Mouse (Mus musculus) cerebellum, postnatal 14 days (tissue): ENCODE measurements around the gene Hdac4.

Source experiments
- DNase-seq, 2 experiments: peaks; one replicate each; pipeline ENCODE4 v3.0.0; 2021; ENCODE audit warnings: mixed read lengths in 2 of 2

Gene Hdac4

GRCm38 (mm10) chr1:92195360-92196149 lies at the start of gene Hdac4:
Hdac4 (minus strand) TSS chr1:92195699.
- peak; percentile 95 to 96 for DNase-seq

DNA sequence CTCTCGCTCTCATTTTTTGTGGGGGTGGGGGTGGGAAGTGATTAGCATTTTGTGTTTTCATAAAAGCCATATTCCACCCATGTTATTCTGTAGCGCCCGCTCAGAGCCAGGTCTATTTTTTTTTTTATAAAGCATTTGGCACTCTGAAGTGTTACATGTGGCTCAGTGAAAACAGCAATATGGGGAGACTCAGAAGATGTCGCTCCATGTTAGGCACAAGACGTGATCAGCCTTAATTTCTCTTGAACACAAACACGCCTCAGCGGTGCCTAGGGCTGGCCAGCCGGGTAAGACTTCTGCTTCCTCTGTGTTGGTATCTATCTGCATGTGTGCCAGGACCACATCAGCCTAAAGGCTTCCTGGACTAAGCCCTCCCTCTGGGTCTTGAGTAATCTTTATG lies 48.0 kb upstream of the Hdac4 start:
- no peak for DNase-seq

DNA sequence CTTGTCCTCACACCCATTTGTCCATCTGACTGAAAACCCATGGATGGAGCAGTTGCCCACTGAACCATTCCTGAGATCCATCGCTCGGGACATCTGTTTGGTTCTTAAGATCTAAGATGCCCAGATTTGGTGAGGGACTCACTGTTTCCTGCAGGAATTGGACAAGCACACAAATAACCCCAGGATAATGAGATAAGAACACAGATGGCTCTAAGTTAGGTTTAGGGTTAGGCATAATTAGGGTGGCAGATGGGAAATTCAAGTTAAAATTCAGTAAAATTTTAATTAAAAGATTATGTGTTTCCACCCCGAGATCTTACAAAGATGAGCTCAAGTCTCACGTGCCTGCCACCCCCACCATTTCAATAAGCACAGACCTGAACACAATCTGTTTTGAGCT lies 44.6 kb upstream of the Hdac4 start:
- DNase-seq, result no peak

DNA sequence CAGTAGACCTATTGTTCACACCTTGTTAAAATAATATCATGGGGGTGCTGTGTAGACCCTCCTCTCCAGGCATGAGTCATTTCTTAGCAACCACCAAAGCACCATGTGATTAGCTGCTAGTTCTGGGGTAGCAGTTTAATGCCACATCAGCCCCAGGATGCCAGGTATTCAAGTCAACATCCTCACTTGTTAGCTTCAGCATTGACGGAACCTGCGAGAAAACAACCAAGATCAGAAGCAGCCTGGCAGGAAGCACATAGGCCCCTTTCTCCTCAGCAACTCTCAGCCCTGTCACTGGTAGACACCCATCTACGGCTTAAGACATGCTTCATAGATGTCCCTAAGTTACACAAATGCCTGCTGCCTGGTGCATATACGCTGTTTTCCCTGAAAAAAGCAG lies 40.1 kb upstream of the Hdac4 start:
- no peak for DNase-seq

DNA sequence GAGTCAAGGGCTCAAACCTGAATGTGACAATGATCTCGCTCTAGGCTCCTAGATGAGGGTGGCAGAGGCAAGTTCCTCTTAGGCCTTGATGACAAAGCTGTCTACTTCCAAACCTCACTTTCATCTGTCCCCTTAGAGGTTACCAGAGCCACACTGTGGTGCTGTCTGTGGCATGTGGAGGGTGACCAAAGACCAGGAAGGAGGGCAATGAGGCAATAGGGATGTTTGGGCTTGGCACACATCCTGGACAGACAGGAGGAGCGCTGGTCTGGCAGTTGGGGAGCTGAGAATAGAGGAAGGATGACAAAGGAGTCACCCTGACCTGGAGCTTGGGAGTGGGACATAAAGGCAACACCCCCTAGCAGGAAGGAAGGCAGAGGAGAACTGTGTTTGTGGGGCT lies 29.8 kb upstream of the Hdac4 start:
- no peak for DNase-seq

GRCm38 (mm10) chr1:92223956-92224891 lies 28.7 kb upstream of the Hdac4 start:
- DNase-seq, result peak; percentile 27 to 31

DNA sequence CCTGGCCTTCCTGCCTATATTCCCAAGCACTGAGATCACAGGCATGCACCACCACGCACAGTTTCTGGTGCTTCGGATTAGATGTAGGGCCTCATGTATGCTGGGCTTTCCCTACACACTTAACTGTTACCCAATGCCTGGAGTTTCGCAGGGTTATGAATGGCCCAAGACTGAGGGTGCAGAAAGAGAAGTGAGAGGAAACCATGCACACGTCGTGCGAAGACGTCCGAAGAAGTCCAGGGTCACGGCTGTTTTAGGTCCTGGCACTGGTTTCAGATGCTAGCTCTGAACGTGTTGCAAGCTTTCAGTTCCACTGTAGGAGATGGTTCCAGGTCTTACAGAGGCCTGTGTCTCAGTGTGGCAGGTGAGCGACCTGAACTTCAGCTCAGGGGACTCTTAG lies 21.2 kb upstream of the Hdac4 start:
- no peak for DNase-seq

GRCm38 (mm10) chr1:92215996-92216630 lies 20.6 kb upstream of the Hdac4 start:
- DNase-seq, result no peak

GRCm38 (mm10) chr1:92215131-92215638 lies 19.7 kb upstream of the Hdac4 start:
- DNase-seq, result no peak

- DNase-seq, result peak in 1 of 2 experiments; percentile 20
Observed at GRCm38 (mm10) chr1:92212003-92212750, 16.7 kb upstream of the Hdac4 start.

DNA sequence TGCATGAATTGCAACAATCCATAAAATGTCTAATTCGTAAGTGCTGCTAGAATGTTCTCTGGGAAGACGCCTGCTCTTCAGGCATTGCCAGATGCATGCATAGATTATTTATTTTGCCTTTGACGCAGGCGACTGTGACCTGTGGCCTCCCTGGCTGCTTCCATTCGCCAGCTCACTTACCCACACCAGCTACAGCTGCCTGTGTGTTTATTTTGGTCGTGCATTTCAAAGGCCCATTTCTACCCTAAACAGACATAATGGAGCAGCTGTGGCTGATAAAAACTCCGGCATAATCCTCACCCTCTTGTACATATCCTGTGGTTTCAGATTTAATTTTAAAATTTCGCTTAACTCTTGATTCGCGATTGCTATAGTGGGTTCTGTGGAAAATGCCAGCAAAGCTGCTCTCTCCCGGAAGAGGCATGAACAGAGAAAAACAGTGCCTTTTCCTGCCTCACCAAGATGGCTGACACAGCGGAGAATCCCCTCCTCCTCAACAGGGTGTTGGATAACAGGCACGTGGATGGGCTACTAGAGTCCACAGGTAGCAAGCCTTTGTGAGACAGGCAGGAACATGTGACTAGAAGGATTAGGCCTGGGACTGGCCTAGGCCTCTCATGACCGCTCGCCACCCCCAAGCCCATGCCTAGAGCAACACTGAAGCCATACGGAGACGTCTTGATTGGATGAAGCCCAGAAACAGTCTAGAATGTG lies 7.3 kb upstream of the Hdac4 start:
- no peak for DNase-seq

DNA sequence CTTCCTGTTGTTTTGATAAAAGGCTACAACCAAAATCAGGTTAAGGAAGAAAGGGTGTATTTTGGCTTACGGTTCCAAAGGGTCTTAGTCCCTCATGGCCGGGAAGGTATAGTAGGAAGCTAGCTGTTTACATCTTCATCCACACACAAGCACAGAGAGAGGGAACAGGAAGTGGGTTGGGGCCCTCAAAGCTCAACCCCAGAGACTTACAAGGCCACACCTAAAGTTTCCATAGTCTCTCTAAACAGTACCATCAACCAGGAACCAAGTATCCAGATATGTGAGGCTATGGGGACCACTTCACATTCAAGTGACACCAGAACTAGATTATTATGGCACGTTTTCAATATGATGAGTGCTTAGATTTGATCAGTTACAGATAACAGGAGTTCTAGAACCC lies 5.0 kb downstream of the Hdac4 start:
- no peak for DNase-seq

DNA sequence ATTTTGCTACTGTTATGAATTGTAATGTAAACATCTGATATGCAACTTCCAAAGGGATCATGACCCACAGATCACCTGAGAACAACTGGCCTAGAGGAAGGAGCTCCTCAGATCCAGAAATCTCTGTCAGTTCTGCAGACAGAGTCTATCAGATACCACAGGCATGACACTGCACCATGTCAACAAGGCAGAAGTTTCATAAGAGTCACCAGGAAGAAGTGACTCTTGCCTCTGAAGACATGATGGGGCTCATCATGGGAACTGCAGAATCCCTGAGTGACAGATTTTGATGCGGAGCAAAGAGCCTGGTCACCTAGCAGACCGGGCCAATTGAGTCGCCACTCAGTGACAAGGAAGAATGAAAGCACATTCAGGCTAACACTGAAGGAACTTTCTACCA lies 8.4 kb downstream of the Hdac4 start:
- no peak for DNase-seq

DNA sequence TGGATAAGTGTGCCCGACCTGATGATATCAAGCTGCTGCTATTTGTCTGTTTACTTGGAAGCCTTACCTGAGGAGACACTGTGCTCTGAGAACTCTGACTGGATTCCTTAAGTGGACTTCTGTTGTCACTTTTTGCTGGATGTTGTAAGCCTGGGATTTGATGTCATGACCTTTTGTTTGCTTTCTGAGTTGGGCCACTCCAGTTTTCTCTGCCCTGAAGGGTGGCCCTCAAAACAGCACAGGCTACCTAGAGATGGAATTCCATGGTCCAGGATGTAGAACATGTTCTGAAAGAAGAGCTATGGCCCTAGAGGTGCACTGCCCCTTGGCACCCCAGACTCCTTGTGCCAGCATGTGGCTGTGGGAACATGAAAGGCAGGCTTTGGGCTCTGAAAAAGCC lies 10.9 kb downstream of the Hdac4 start:
- DNase-seq, result no peak

- no peak for DNase-seq
Observed at GRCm38 (mm10) chr1:92183101-92183790, 12.3 kb downstream of the Hdac4 start.

GRCm38 (mm10) chr1:92181970-92182369 lies 13.5 kb downstream of the Hdac4 start:
- DNase-seq, result no peak

DNA sequence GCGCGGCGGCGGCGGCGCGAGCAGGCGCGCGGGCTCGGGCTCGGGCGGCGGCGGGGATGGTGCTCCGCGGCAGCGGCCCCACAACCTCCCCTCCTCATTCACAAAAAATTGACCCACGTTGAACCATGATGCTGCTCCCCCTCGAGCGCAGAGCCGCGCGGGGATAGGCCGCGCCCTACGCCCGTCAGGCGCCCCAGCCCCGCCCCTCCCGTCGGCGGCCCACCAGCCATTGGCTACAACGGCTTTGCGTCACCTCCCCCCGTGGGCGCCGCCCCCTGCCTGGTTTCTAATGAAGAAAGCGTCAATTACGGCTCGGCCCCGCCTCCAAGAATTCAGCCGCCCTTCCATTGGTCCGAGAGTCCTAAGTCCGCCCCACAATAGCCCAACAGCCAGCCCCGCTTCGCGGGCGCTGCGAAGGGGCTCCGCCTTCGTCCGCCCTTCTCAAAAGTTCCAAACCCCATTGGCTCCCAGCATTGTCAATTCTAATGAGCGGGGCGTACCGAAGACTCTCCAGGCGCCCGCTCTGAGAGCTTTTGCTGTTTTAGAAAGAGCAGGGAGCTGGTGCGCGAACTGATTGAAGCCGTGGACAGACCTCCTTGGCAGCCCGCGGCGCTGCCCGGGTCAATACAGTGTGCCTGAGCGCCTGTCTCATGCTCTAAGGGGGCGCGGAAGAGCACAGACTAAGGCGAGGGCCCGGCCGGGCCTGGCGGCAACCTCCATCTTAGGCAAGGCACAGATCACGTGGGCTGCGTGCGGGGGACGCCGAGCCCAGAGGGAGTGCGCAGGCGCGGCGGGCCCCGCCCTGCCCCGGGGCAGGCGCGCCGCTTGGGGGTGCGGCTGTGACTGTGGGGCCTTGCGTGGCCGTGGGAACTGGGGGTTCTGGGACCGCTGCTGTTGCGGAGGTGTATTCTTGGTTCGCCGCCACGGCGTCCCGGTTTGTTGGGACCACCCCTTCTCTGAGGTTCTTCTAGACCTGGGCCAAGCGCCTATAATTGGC lies 15.1 kb downstream of the Hdac4 start:
- DNase-seq, result peak; percentile 100

- peak; percentile 73 for DNase-seq
Observed at GRCm38 (mm10) chr1:92179489-92180006, 16.0 kb downstream of the Hdac4 start.

DNA sequence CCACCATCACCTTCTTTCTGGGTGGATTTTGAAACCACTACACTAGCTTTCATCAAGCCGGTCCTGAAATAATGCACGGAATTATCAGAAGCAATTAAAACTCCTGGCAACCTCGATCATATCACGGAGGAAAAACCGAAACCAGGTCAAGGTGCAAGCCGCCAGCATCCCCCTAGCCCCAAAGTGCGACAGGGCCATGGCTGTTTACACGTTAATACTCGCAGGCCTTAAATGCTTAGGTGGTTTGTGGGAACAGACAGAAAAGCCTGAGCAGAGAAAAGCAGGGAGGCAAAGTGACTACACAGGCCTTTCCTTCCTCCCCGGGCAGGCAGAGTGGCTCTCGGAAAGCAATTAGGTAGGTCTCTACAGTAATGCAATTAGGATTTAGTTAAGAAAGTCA lies 16.4 kb downstream of the Hdac4 start:
- DNase-seq, result peak; percentile 40 to 50
